Mouse (Mus musculus) natural killer cell, adult 2 months (primary cell): ENCODE results near the gene Tm9sf2.
"Not testable (repeated sequence)": the region's sequence is repeated elsewhere in the genome, so short reads cannot be mapped to it uniquely, and the experiment has no call there.

Experiments
- DNase-seq, 2 experiments: peaks; one replicate each; pipeline ENCODE4 v3.0.0; 2022; ENCODE audit warnings: low spot score in 2 of 2

Gene Tm9sf2

DNA sequence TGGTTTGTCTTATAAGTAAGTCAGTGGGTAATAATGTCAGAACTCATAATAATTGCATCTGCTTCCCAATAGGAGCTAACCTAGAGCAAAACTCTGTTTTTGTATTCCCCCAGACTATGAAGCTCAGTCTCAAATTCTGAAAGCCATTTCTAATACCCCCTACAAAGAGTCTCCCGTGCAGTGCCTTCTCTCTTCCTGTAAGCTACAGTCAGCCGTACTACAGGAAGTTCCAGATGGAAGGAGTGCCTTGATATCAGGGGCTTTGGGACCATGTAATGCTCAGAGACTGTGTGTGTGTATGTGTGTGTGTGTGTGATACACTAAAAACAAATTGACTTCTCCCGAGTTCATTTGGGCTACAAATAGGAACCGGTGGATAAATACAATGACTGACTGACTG, 7.3 kb upstream of the Tm9sf2 start:
- DNase-seq: no peak

DNA sequence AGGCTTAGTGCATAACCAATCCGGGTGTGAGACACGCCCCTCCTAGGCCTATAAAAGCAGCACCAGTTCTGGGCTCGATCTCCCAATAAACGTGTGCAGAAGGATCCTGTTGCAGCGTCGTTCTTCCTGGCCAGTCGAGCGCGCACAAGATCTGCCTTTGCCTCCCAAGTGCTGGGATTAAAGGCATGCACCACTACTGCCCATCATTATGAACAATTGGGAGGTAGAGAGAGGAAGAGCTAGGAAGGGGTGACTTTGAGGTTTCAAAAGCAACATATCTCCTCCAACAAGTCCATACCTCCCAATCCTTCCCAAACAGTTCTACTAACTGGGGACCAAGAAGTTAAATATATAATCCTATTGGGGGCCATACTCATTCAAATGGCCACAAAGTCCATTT, 4.9 kb upstream of the Tm9sf2 start:
- not testable (repeated sequence) for DNase-seq

- DNase-seq: peak; percentile 91 to 96
These were observed 2.0 kb upstream of the Tm9sf2 start for GRCm38 (mm10) chr14:122104881-122105280.

DNA sequence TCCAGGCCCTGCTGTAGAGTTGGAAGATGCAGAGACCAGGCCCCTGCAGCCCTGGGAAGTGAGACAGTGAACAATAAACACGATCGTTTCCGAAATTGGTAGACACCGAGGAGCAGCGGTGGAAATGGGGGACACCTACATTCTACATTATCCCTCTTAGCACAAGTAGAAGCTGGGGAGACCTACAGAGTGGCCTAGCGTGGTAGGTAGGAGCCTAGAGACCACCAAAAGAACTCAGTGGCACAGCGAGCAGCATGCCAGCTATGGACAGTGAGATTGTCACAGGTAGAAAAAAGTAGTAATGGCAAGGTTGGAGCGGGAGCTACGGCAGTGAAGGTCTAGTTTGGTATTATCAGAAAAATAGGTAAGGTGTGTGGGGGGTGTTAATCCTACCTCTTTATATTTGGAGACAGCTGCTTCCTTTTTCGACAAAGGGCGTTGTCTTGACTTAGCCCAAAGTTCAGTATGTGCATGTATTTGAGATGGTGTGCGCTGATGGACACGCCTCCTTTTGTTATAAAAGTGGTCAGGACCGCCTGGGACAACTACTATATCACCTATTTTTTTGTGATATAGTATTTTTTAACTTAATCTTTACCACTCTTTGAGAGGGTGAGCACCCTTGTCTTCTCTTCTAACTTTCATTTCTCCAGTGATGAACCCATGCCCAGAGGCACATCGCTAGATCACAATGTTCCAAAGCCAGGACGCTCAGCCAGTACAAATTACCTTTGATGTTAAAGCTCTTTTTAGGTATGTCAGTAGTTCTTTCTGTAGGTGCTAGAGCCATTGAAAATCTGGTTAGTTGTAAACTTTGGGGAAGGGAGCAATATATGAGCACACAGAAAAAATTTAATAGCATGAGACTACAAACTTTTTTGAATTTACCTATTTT, 1.2 kb upstream of the Tm9sf2 start:
- no peak for DNase-seq

DNA sequence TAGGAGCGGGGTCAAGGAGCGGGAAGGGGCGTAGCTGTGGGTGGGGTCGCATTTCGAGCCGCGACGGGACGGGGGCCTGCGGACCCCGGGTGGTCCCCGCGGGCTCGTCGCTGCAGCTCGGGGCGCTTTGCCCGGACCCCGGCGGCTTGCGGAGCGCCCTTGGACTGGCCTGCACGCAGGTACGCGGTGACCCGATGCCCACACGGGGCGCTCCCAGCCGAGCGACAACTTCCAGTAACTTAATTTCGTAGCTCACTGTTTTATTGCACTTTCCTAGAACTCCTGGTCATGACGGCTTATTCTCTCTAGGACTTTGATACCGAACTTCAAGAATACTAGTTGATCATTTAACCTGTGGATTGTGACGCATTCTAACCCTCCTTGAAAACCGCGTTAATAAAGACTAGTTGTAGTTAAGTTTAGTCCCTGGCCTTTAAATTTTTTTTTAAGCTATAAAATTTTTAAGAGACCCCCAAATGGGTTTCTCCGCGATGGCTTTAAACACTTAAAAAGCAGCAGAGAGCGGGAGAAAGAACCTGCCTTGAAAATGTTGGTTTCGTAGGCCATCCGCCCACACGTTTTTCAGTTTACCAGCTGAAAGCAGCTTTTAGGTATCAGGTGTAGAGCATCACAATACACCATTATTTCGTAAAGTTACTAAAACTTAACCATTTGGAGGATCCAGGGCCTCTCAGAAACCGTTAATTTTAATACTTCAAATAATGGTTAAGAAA, 810 bp downstream of the Tm9sf2 start:
- DNase-seq: peak; percentile 17 to 28

- no peak for DNase-seq
These were observed 4.8 kb downstream of the Tm9sf2 start for GRCm38 (mm10) chr14:122111681-122112080.

GRCm38 (mm10) chr14:122112311-122112710, 5.5 kb downstream of the Tm9sf2 start:
- DNase-seq: no peak

- DNase-seq: no peak
These were observed 9.4 kb downstream of the Tm9sf2 start for GRCm38 (mm10) chr14:122116200-122116599.

- peak in 1 of 2 experiments; percentile 18 for DNase-seq
These were observed 23.4 kb downstream of the Tm9sf2 start for GRCm38 (mm10) chr14:122130111-122130797.

DNA sequence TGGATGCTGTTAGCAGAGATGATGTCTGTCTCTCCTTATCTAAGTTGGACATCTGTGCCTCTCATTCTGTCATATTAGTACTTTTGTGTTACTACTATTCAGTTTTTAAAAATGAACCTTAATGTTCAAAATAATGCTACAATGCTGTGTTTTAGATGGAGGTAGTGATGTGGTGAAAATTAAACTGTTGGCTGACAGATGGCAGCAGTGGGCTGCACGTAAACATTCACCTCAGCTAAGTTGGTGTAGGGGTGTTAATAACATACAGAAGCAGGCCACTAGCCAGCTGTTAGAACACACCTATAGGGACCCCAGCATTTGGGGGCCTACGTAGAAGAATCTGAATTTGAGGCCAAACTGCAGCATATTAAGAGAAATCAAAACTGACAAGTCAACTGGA, 24.8 kb downstream of the Tm9sf2 start:
- DNase-seq: no peak

GRCm38 (mm10) chr14:122136368-122136928, 29.6 kb downstream of the Tm9sf2 start:
- no peak for DNase-seq

DNA sequence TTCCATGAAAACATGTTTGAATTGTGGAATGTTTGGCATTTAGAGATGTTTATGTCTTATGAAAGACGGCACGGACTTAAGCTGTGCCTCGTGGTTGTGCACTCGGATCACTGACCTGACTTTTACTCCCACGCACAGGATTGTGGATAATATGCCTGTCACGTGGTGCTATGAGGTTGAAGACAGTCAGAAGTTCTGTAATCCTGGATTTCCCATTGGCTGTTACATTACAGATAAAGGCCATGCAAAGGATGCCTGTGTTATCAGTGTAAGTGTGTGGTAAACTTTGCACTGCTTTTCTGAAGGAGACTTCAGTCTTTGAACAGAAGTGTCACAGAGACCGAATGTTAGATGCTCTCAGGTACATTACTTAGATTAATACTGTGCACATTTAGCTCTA, 30.4 kb downstream of the Tm9sf2 start:
- no peak for DNase-seq

DNA sequence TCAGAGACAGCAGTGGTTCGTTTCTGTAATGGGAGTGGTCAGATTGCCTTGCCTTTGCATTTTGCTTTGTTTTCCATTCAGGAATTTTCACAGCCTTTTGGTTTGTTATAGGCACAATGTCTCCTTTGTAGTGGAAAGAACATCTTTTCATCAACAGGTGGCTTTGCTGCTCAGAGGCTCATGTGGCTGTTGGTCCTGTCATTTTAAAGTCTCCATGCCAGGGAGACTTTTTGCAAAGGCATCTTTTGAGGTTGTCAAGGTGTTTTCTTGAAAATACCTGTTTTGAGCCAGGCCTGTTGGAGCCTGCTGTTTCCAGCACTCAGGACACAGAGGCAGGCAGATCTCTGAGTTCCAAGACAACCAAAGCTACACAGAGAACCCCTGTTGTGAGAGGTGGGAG, 33.3 kb downstream of the Tm9sf2 start:
- no peak for DNase-seq

DNA sequence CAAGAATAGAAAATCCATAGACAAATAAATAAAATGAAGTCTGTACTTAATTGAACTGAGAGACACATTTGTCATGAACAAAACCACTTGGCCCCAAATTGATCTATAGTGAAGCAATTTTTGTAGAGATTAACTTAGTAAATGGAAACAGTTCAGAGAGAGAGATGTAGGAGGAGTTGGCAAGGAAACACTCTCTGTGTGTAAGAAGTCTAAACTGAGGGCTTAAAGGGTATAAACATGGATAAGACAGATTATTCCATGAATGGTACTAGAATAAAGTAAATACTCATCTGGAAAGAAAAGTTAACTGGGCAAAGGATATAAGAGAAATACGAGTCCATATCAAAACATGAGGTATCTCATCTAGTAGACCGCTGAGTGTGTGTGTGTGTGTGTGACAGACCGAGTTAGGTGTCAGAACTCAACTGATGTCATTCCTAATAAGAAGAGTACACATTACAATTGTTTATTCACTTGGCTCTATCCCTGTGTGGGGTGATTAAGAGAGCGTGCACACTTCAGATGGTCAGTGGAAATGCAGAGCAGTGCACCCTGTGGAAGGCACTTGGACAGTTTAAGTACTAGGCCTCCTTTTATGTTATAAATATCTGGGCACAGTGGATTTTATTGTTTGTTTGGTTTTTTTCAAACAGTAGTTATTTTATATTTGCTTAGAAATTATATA, 36.9 kb downstream of the Tm9sf2 start:
- no peak for DNase-seq

DNA sequence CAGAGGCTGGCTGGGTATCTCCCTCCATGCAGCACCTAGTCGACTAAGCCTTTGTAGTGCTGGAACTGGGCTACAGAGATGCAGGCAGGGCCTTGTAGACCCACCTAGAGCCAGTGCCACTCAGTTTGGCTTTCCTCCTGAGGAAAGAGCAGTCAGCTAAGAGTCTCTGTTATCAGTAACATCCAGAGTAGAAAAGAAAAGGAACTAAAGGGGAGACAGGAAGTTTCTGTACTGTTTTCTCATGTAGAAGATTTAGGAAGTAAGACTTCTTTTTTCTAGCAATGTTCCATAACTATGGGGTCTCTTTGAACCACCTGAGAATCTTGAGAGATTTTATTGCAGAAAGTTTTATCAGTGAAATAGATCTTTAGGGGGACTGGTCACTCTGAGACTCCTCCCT, 38.5 kb downstream of the Tm9sf2 start:
- no peak for DNase-seq

DNA sequence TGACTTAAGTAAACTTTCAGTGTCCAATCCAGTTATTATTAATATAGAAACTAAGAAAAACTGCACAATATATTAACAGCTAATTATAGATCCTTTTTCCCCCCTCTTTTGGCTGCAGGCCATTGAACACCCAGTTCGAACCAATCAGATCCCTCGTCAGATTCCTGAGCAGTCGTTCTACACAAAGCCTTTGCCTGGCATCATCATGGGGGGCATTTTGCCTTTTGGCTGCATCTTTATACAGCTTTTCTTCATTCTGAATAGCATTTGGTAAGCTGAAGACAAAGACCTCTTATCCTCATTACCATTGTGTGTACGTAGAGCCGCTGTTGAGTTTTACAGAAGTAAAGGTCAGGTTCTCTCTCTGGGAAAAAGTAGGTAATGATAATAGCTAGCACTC, 43.8 kb downstream of the Tm9sf2 start:
- no peak for DNase-seq

DNA sequence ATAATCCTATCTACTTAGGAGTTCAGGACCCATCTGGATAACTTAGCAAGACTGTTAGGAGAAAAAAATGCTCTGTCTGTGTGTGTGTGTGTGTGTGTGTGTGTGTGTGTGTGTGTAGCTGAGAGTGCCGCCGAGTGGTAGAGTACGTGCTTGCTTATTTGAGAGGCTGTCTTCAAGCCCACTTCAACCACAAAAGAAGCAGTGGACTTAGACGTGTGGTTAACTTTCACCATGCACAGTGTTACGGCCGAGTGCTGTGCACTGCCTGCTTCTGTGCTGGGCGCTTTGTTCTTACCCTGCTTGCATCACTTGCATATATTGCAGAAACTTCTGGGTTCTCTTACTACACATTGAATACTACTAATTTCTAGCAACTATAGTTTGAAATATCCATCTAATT, 50.9 kb downstream of the Tm9sf2 start:
- no peak for DNase-seq

DNA sequence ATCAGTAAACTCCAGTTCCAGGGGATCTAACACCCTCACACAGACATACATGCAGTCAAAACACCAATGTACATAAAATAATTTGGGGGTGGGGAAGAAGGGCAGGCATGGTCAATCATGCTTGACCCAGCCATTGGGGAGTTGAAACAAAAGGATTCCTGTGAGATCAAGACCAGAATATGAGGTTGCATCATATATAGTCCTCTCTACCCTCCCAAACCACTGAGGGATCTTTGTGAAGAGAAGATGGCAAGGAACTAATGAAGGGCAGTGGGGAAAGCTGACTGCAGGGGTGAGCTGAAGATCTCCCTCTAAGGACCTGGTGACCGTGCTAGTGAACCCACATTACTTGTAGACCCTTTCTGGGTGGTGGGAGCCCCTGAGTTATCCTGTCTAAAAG, 54.1 kb downstream of the Tm9sf2 start:
- DNase-seq: no peak

- DNase-seq: no peak
These were observed 62.1 kb downstream of the Tm9sf2 start for GRCm38 (mm10) chr14:122168912-122169311.

DNA sequence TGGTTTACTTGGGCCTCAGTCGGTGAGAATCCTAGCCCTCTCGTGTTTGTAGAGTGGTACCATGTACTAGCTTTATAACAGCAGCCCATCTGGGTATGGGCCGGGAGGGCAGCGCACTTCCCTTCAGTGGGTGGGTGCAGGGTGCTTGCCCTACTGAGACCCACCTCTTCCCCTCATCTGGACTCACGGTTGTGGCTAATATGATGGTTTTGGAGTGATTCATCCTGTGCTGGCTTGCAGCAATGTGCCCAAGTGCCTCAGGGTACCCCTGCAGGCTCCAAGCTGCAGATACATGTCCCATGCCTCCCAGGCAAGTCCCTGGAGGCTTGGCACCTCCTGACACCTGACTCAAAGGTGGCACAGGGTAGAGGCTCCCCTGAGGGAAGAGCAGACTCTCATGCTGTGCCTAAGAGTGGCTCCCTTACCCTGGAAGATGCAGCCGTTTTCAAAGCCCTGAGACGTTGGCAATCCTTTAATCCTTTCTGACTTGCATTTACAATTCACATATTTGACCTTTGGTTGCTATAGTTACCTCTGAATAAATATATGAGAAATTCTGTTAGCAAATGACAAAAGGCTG, 63.5 kb downstream of the Tm9sf2 start:
- DNase-seq: no peak

DNA sequence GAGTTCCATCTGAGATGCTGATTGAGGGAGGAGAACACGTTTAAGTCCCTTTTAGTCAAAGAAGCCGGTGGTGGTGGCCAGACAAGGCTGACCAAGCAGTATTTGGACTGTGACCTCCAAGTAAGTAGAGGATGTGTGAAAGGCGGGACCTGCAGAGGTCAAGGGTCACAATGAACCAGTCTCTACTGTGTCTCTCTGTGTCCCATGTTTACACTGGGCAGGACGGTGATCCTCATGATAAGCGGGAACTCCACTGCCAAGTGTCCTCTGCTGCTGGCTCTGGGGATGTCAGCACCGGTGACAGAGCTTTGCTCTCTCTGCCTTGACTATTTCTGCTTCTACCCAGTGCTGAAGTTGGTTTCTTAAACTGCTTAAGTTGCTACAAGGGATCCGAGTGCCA, 64.2 kb downstream of the Tm9sf2 start:
- DNase-seq: no peak
